Mouse (Mus musculus): ENCODE results near the gene Arl4d.

DNA sequence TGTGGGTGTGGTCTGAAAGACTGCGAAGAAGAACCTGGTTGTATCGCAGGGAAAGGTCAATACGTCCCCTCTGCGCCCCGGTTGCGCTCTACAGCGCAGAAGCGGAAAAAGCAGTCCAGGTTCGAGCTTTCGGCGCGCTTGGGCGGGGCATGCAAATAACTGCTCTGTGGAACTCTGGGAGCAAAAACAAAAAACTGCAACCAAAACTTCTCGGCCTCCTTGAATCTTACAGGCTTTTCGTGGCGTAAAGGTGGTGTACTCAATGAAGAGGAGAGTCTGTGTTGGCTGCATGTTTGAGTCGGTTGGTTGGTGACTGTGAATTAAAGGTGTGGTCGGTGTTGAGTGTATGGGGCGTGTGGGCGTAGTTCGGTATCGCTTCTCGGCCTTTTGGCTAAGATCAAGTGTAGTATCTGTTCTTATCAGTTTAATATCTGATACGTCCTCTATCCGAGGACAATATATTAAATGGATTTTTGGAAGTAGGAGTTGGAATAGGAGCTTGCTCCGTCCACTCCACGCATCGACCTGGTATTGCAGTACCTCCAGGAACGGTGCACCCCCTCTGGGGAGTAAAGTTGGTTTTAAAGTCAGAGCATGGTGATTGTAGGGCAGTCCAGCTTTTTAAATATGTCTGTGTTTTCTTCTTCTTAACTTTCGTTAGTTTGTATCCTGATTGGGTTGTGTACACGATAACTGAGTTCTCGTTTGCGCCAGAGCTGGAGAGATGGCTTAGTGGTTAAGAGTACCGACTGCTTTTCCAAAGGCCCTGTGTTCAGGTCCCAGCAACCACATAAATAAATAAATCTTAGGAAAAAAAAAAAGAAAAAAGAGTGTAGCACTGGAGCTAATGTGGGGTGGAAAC lies 38.1 kb upstream of the Arl4d start, which contains the start of gene Rdm1:
- TF ChIP-seq GATA1 (IDR thresholded peaks at IDR 0.05; ENCODE audit: low read length) (no peak), TAL1 (IDR thresholded peaks at IDR 0.05; ENCODE audit: low read length) (no peak)
